Mouse (Mus musculus): ENCODE data around the gene 1700037H04Rik. TPM values are rescaled to one million over a fixed set of nuclear protein-coding genes. Genes with fewer than 3 reads are reported as not detected.
A peak's percentile ranks its signal among the peaks of the same experiment; 100 is the strongest.

The 1700037H04Rik gene
- polyA plus RNA-seq, 1 experiment from 2014 or later, result 130 TPM

GRCm38 (mm10) chr2:131174700-131175099 is 14.8 kb upstream of the 1700037H04Rik start:
- Histone ChIP-seq H3K27ac (ENCODE audit: low read depth, low read length) (no peak overlapping the region), H3K27me3 (ENCODE audit: control insufficient read depth, insufficient read depth, low read length) (peaks cover 32% of the 10 kb centered on the region), H3K36me3 (ENCODE audit: control insufficient read depth, insufficient read depth, low read length) (peaks cover 2% of the 10 kb centered on the region), H3K4me2 (ENCODE audit: low read depth) (peak overlapping the region; percentile 74), H3K4me3 (ENCODE audit: low read depth, low read length) (peak overlapping the region; percentile 31), H3K9ac (ENCODE audit: low read length) (no peak overlapping the region), H3K4me1 (ENCODE audit: control insufficient read depth, insufficient read depth, low read length) (peaks cover 36% of the 10 kb centered on the region), H3K9me3 (ENCODE audit: control insufficient read depth, low read length) (no peaks in the 10 kb centered on the region)
- ATAC-seq (ENCODE audit: insufficient read depth, low FRiP score, low TSS enrichment), result peak; percentile 54
- peak; percentile 67 for DNase-seq (ENCODE audit: low spot score)
- 6% methylated on average over 11 of the region's 11 CpGs for WGBS

DNA sequence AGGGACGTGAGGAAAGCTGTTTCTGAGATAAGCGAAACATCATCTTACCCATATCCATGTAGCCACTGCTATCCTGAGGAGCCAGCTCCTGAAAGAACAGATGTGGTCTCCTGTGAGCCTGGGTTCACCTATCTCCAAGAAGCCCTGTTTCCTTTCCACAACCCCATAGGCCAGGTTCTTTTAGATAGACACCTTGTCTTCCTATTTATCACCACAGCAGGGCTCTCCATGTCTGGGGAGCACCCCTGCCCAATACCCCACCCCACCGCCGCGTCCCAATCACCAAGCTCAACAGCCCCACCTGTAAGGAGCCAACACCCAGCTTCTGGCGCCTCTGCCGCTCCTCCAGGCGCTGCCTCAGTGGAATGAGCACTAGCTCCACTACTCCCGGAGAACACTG is 12.4 kb upstream of the 1700037H04Rik start:
- no peaks in the 10 kb centered on the region for H3K9me3 ChIP-seq (ENCODE audit: control insufficient read depth, low read length)
- no peak overlapping the region for H3K27ac ChIP-seq (ENCODE audit: low read depth, low read length)
- no peak overlapping the region for H3K9ac ChIP-seq (ENCODE audit: low read length)
- H3K4me3 ChIP-seq (ENCODE audit: low read depth, low read length), result no peak overlapping the region
- ATAC-seq (ENCODE audit: insufficient read depth, low FRiP score, low TSS enrichment) (no peak), DNase-seq (ENCODE audit: low spot score) (no peak)
- H3K36me3 ChIP-seq (ENCODE audit: control insufficient read depth, insufficient read depth, low read length), result no peaks in the 10 kb centered on the region; the same call in 1 of the 2 replicates
- H3K4me2 ChIP-seq (ENCODE audit: low read depth), result no peak overlapping the region
- peaks cover 32% of the 10 kb centered on the region for H3K27me3 ChIP-seq (ENCODE audit: control insufficient read depth, insufficient read depth, low read length)
- peaks cover 19% of the 10 kb centered on the region for H3K4me1 ChIP-seq (ENCODE audit: control insufficient read depth, insufficient read depth, low read length)
- 37% methylated on average over 9 of the region's 9 CpGs for WGBS

DNA sequence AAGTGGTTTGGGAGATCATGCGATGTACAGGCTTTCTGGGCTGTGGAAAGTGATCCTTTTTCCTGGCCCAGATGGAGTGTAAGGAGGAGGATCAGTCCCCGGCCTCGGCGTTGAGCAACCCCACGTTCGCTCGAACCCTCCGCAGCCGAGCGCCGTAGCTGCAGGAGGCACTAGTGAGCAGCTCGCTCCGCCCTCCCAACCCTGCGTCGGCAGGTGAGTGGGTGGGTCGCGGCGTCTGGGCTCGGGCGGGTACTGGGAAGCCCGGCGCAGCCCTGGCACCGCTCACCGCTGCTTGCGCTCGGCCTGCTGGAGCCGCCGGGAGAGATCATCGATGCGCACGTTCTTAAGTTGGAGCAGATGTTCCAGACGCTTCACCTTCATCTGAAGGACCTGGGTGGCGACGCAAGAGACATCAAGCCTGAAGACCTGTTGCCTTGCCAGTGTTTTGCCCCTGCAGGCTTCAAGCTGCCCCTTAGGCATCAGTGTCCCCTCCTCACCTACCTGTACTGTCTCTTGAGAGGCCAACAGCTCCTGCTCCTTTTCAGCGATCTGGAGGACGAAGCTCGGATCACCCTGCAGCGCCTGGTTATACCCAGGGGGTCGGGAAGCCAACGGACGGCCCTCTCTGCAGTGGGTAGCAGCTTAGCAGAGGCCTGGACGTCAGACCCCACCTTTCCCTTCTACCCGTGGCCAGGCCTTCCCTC is 11.7 kb upstream of the 1700037H04Rik start:
- Histone ChIP-seq H3K27me3 (ENCODE audit: control insufficient read depth, insufficient read depth, low read length) (peaks cover 32% of the 10 kb centered on the region), H3K27ac (ENCODE audit: low read depth, low read length) (no peak overlapping the region), H3K4me1 (ENCODE audit: control insufficient read depth, insufficient read depth, low read length) (peaks cover 12% of the 10 kb centered on the region), H3K4me2 (ENCODE audit: low read depth) (peak overlapping the region; percentile 26; the same call in 1 of the 2 replicates), H3K9ac (ENCODE audit: low read length) (no peak overlapping the region), H3K4me3 (ENCODE audit: low read depth, low read length) (0 out of 2 replicates have a peak overlapping the region, but pooled peaks have one; percentile 10), H3K36me3 (ENCODE audit: control insufficient read depth, insufficient read depth, low read length) (no peaks in the 10 kb centered on the region; the same call in 1 of the 2 replicates), H3K9me3 (ENCODE audit: control insufficient read depth, low read length) (no peaks in the 10 kb centered on the region)
- ATAC-seq (ENCODE audit: insufficient read depth, low FRiP score, low TSS enrichment) (no peak), DNase-seq (ENCODE audit: low spot score) (no peak)
- 3% methylated on average over 43 of the region's 43 CpGs for WGBS

DNA sequence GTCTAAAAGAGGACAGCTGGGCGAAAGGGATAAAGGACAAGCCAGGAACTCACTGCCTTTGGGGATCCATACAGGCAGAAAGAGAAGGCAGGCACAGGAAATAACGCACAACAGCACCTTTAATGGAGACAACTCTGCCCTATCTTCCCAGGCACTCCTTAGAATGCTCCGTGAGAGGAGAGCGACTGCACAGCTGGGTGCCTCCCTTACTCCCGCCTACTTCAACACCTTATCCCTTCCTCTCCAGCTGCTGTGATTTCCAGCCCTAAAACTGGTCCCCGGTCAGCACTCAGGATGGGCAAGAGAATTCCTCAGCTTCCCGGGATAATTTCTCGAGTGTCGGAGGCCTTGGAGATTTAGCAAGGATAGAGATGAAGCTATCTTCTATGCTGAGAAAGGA is 11.1 kb upstream of the 1700037H04Rik start:
- H3K9ac ChIP-seq (ENCODE audit: low read length), result no peak overlapping the region
- H3K9me3 ChIP-seq (ENCODE audit: control insufficient read depth, low read length), result no peaks in the 10 kb centered on the region
- WGBS, result 7% methylated on average over 9 of the region's 9 CpGs
- ATAC-seq (ENCODE audit: insufficient read depth, low FRiP score, low TSS enrichment), result no peak
- peaks cover 10% of the 10 kb centered on the region for H3K4me1 ChIP-seq (ENCODE audit: control insufficient read depth, insufficient read depth, low read length)
- H3K4me2 ChIP-seq (ENCODE audit: low read depth), result no peak overlapping the region
- H3K27me3 ChIP-seq (ENCODE audit: control insufficient read depth, insufficient read depth, low read length), result peaks cover 32% of the 10 kb centered on the region
- H3K27ac ChIP-seq (ENCODE audit: low read depth, low read length), result no peak overlapping the region
- no peak for DNase-seq (ENCODE audit: low spot score)
- no peak overlapping the region for H3K4me3 ChIP-seq (ENCODE audit: low read depth, low read length)
- no peaks in the 10 kb centered on the region; the same call in 1 of the 2 replicates for H3K36me3 ChIP-seq (ENCODE audit: control insufficient read depth, insufficient read depth, low read length)

GRCm38 (mm10) chr2:131168914-131169313 is 9.0 kb upstream of the 1700037H04Rik start:
- WGBS, result 71% methylated on average over 1 of the region's 1 CpGs
- H3K27ac ChIP-seq (ENCODE audit: low read depth, low read length), result no peak overlapping the region

DNA sequence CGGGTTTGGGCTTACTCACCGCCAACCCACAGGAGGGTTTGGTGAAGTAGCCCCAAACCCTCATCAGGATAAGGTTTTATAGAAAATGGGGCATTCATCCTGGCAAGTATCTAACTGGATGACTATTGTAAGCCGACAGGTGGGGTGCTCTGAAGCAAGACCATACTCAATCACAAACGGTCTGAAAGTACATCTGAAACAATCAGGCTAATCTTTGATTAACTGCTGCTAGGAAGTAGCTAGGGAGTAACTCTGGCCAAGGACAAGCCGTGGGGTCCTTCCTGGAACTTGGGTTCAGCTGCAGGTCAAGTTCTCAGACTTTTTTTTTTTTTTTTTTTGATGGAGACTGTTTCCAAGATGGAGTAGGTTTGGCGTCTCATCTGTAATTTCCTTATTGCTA is 8.1 kb upstream of the 1700037H04Rik start:
- Histone ChIP-seq H3K4me1 (ENCODE audit: control insufficient read depth, insufficient read depth, low read length) (0 out of 2 replicates have a peak, but pooled peaks cover 6% of the 10 kb centered on the region), H3K27me3 (ENCODE audit: control insufficient read depth, insufficient read depth, low read length) (peaks cover 22% of the 10 kb centered on the region), H3K9me3 (ENCODE audit: control insufficient read depth, low read length) (no peaks in the 10 kb centered on the region), H3K4me3 (ENCODE audit: low read depth, low read length) (no peak overlapping the region), H3K36me3 (ENCODE audit: control insufficient read depth, insufficient read depth, low read length) (no peaks in the 10 kb centered on the region; the same call in 1 of the 2 replicates), H3K27ac (ENCODE audit: low read depth, low read length) (no peak overlapping the region), H3K4me2 (ENCODE audit: low read depth) (no peak overlapping the region), H3K9ac (ENCODE audit: low read length) (no peak overlapping the region)
- DNase-seq (ENCODE audit: low spot score) (no peak), ATAC-seq (ENCODE audit: insufficient read depth, low FRiP score, low TSS enrichment) (no peak)
- WGBS, result 85% methylated on average over 6 of the region's 6 CpGs

More at GRCm38 (mm10) chr2:131168914-131169313, 9.0 kb upstream of the 1700037H04Rik start:
- H3K9ac ChIP-seq (ENCODE audit: low read length), result no peak overlapping the region
- H3K9me3 ChIP-seq (ENCODE audit: control insufficient read depth, low read length), result no peaks in the 10 kb centered on the region
- H3K4me1 ChIP-seq (ENCODE audit: control insufficient read depth, insufficient read depth, low read length), result 0 out of 2 replicates have a peak, but pooled peaks cover 6% of the 10 kb centered on the region
- peaks cover 32% of the 10 kb centered on the region for H3K27me3 ChIP-seq (ENCODE audit: control insufficient read depth, insufficient read depth, low read length)
- H3K4me2 ChIP-seq (ENCODE audit: low read depth), result no peak overlapping the region
- ATAC-seq (ENCODE audit: insufficient read depth, low FRiP score, low TSS enrichment) (no peak), DNase-seq (ENCODE audit: low spot score) (no peak)
- H3K36me3 ChIP-seq (ENCODE audit: control insufficient read depth, insufficient read depth, low read length), result no peaks in the 10 kb centered on the region; the same call in 1 of the 2 replicates
- H3K4me3 ChIP-seq (ENCODE audit: low read depth, low read length), result no peak overlapping the region

- Histone ChIP-seq H3K4me2 (ENCODE audit: low read depth) (no peak overlapping the region), H3K4me1 (ENCODE audit: control insufficient read depth, insufficient read depth, low read length) (0 out of 2 replicates have a peak, but pooled peaks cover 2% of the 10 kb centered on the region), H3K9me3 (ENCODE audit: control insufficient read depth, low read length) (no peaks in the 10 kb centered on the region), H3K36me3 (ENCODE audit: control insufficient read depth, insufficient read depth, low read length) (no peaks in the 10 kb centered on the region), H3K4me3 (ENCODE audit: low read depth, low read length) (no peak overlapping the region), H3K27ac (ENCODE audit: low read depth, low read length) (no peak overlapping the region), H3K9ac (ENCODE audit: low read length) (no peak overlapping the region), H3K27me3 (ENCODE audit: control insufficient read depth, insufficient read depth, low read length) (peaks cover 8% of the 10 kb centered on the region)
- no peak for ATAC-seq (ENCODE audit: insufficient read depth, low FRiP score, low TSS enrichment)
- no peak for DNase-seq (ENCODE audit: low spot score)
- WGBS, result 86% methylated on average over 2 of the region's 2 CpGs
These were observed 6.3 kb upstream of the 1700037H04Rik start for GRCm38 (mm10) chr2:131166172-131166571.

- no peak overlapping the region for H3K27ac ChIP-seq (ENCODE audit: low read depth, low read length)
- no peaks in the 10 kb centered on the region for H3K27me3 ChIP-seq (ENCODE audit: control insufficient read depth, insufficient read depth, low read length)
- H3K36me3 ChIP-seq (ENCODE audit: control insufficient read depth, insufficient read depth, low read length), result no peaks in the 10 kb centered on the region
- no peaks in the 10 kb centered on the region for H3K9me3 ChIP-seq (ENCODE audit: control insufficient read depth, low read length)
- 73% methylated on average over 7 of the region's 7 CpGs for WGBS
- no peak overlapping the region for H3K4me3 ChIP-seq (ENCODE audit: low read depth, low read length)
- H3K4me2 ChIP-seq (ENCODE audit: low read depth), result no peak overlapping the region
- H3K4me1 ChIP-seq (ENCODE audit: control insufficient read depth, insufficient read depth, low read length), result 0 out of 2 replicates have a peak, but pooled peaks cover 5% of the 10 kb centered on the region
- ATAC-seq (ENCODE audit: insufficient read depth, low FRiP score, low TSS enrichment), result no peak
- H3K9ac ChIP-seq (ENCODE audit: low read length), result no peak overlapping the region
- DNase-seq (ENCODE audit: low spot score), result no peak
These were observed 4.0 kb upstream of the 1700037H04Rik start for GRCm38 (mm10) chr2:131163924-131164323.

GRCm38 (mm10) chr2:131160671-131161111 is 810 bp upstream of the 1700037H04Rik start:
- Histone ChIP-seq H3K4me2 (ENCODE audit: low read depth) (peak overlapping the region; percentile 83), H3K4me3 (ENCODE audit: low read depth, low read length) (peak overlapping the region; percentile 71), H3K36me3 (ENCODE audit: control insufficient read depth, insufficient read depth, low read length) (no peaks in the 10 kb centered on the region), H3K27me3 (ENCODE audit: control insufficient read depth, insufficient read depth, low read length) (no peaks in the 10 kb centered on the region), H3K4me1 (ENCODE audit: control insufficient read depth, insufficient read depth, low read length) (0 out of 2 replicates have a peak, but pooled peaks cover 10% of the 10 kb centered on the region), H3K27ac (ENCODE audit: low read depth, low read length) (peak overlapping the region; percentile 90), H3K9ac (ENCODE audit: low read length) (peak overlapping the region; percentile 79), H3K9me3 (ENCODE audit: control insufficient read depth, low read length) (no peaks in the 10 kb centered on the region)
- peak; percentile 48 for DNase-seq (ENCODE audit: low spot score)
- ATAC-seq (ENCODE audit: insufficient read depth, low FRiP score, low TSS enrichment), result no peak
- WGBS, result under 1% methylated on average over 17 of the region's 17 CpGs

Data from neural tube, embryonic 11.5 days (tissue).